Mouse (Mus musculus) thymus, adult 2 months (tissue): ENCODE results near the gene Neurog3.

Source experiments
- CTCF ChIP-seq: fragments of 200-500 bp; IDR thresholded peaks from 2 replicates; pipeline ENCODE4 v1.5.1; 2012; ENCODE audit warnings: mild to moderate bottlenecking, control low read depth, low read length, moderate library complexity, borderline replicate concordance; ENCODE audit not compliant: control insufficient read depth, poor library complexity, insufficient read depth; ENCODE audit errors: extremely low read depth
- POLR2A ChIP-seq: fragments of 200-500 bp; IDR thresholded peaks from 2 replicates; pipeline ENCODE4 v1.6.1; 2012; ENCODE audit warnings: mild to moderate bottlenecking, low read length, control low read depth, moderate library complexity; ENCODE audit not compliant: control insufficient read depth, poor library complexity, insufficient read depth; ENCODE audit errors: extremely low read depth

DNA sequence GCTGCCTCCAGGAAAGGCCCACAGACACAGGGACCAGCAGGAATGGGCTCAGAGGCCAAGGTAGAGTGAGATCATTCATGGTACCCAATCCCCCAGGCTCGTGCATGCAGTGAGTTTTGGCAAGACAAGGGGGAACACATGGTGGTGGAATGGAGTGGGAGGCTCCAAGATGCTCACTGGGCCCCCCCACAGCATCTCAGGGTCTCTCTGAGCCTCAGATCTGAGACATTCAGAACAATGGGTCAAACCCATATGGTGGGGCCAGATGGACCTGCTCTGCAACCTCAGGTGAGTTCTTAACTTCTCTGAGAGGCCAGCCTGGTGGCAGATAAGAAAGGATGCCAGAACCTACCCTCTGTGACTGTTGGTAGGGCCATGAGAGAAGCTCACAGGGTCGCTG, 46.8 kb upstream of the Neurog3 start:
- no peak for TF ChIP-seq CTCF
- TF ChIP-seq POLR2A: no peak
